Mouse (Mus musculus) adrenal gland, postnatal 25 days (tissue): ENCODE results near the gene 2510009E07Rik. TPM values are rescaled to one million over a fixed set of nuclear protein-coding genes. Genes with fewer than 3 reads are reported as not detected.

Experiments
- DNase-seq: peaks from one replicate; pipeline ENCODE4 v3.0.0; 2021; ENCODE audit warnings: mixed read lengths
- total RNA-seq: library from RNA; stranded (reverse); gene quantifications from 2 replicates; pipeline ENCODE4 v1.2.3, GENCODE M21; 2021

Gene 2510009E07Rik
- total RNA-seq, 1 experiment from 2014 or later: 24.8 TPM

GRCm38 (mm10) chr16:21636156-21636853 is 58.2 kb downstream of the 2510009E07Rik start:
- no peak for DNase-seq

GRCm38 (mm10) chr16:21634460-21634859 is 60.0 kb downstream of the 2510009E07Rik start:
- no peak for DNase-seq

GRCm38 (mm10) chr16:21631815-21632222 is 62.6 kb downstream of the 2510009E07Rik start:
- no peak for DNase-seq

GRCm38 (mm10) chr16:21630614-21631013 is 63.9 kb downstream of the 2510009E07Rik start:
- no peak for DNase-seq

- no peak for DNase-seq
These were observed 66.3 kb downstream of the 2510009E07Rik start for GRCm38 (mm10) chr16:21628061-21628591.

- DNase-seq: no peak
These were observed 67.2 kb downstream of the 2510009E07Rik start for GRCm38 (mm10) chr16:21627248-21627647.

- DNase-seq: no peak
These were observed 68.5 kb downstream of the 2510009E07Rik start for GRCm38 (mm10) chr16:21625784-21626634.

GRCm38 (mm10) chr16:21620630-21621029 is 73.8 kb downstream of the 2510009E07Rik start:
- no peak for DNase-seq

GRCm38 (mm10) chr16:21615802-21616201 is 78.7 kb downstream of the 2510009E07Rik start:
- no peak for DNase-seq

- no peak for DNase-seq
These were observed 84.0 kb downstream of the 2510009E07Rik start for GRCm38 (mm10) chr16:21610473-21610872.

- no peak for DNase-seq
These were observed 86.1 kb downstream of the 2510009E07Rik start for GRCm38 (mm10) chr16:21608176-21608865.

- DNase-seq: no peak
These were observed 86.8 kb downstream of the 2510009E07Rik start for GRCm38 (mm10) chr16:21607651-21608040.

- DNase-seq: no peak
These were observed 87.3 kb downstream of the 2510009E07Rik start for GRCm38 (mm10) chr16:21607021-21607650.

- DNase-seq: no peak
These were observed 88.0 kb downstream of the 2510009E07Rik start for GRCm38 (mm10) chr16:21606249-21607020.

GRCm38 (mm10) chr16:21604354-21604753 is 90.1 kb downstream of the 2510009E07Rik start:
- no peak for DNase-seq

Other genes starting within 250 kb of the 2510009E07Rik start
- 29.8 and 38.0 TPM in 2 replicates for gene Ehhadh, start 93.1 kb upstream of the 2510009E07Rik start, total RNA-seq
- 1.0 and 1.2 TPM in 2 replicates for gene Map3k13, start 99.7 kb upstream of the 2510009E07Rik start, total RNA-seq